Mouse (Mus musculus) kidney, adult 2 months (tissue): Measurements from ENCODE around the gene Hddc3.

Experiments used
- CTCF ChIP-seq: fragments of 200-500 bp; conservative IDR thresholded peaks from 2 replicates; pipeline ENCODE4 v1.5.1; 2011; ENCODE audit warnings: low read depth, mild to moderate bottlenecking, control low read depth, low read length, moderate library complexity, mixed read lengths; ENCODE audit not compliant: insufficient read depth, insufficient read length
- POLR2A ChIP-seq: fragments of 200-500 bp; IDR thresholded peaks from one replicate; pipeline ENCODE4 v1.6.1; 2011; ENCODE audit warnings: low read depth, low read length, control low read depth

DNA sequence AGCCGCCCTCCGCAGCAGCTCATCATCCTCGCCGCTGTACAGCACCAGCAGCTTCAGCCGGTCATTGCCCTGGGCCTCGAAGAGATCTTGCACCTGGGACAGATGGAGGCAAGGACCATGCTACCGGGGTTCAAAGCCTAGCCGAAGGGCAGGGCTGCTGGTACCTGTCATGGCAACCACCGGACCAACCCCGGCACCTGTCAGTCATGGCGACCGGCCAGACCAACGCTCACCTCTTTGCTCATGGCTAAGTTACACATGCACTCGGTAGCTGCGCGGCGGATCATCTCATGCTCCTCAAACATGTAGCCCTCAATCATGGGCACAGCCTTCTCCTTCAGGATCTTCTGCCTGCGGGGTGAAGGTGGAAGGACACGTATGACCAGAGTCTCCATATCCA lies 16.8 kb upstream of the Hddc3 start:
- no peak for TF ChIP-seq CTCF
- TF ChIP-seq POLR2A, result no peak
